Mouse (Mus musculus) heart, adult 8-10 months (tissue): ENCODE measurements around the gene Rps17. TPM values are rescaled to one million over a fixed set of nuclear protein-coding genes. Genes with fewer than 3 reads are reported as not detected.
A peak's percentile ranks its signal among the peaks of the same experiment; 100 is the strongest.

Experiments used
- DNase-seq: peaks from one replicate; pipeline ENCODE4 v3.0.0; 2022; ENCODE audit warnings: low spot score
- total RNA-seq, 4 experiments: library from RNA; stranded (reverse); gene quantifications; 2 replicates each; pipeline ENCODE4 v1.2.4; 2022

The Rps17 gene
- total RNA-seq, 4 experiments from 2014 or later = 953 to 1,046 (median 1,014) TPM

DNA sequence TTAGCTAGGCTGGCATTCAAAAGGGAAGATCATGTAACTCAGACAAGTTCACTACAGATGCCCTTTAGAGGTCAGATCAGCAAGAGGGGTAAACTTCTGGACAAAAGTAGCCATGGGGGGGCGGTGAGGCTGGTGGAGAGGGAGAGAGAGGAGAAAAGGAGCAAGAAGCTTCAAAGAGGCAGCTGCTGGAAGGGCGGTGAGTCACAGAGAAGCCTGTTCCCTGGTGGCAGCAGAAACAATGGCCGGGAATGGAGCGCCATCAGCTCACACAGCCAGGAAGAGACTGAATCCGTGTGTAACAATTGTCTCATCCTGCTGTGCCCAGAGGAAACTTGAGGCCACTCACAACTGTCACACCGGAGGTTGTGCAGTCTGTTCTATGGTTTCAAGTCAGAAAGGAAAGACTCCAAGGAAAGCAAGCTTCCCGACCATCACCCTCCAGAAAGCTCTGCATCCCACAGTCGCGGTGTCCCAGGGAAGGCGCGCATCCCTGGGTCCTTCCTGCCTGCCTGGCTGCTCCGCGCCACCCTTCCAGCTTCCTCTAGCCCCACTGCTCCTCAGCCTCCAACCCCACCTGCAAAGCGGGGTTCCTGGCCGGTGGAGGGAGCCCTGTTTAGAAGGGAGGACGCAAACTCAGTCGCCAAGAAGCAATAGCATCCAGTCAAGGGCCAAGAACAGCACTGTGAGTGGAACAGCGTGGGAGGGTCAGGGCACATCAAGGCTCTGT is 9.2 kb downstream of the Rps17 start:
- DNase-seq = peak; percentile 39

DNA sequence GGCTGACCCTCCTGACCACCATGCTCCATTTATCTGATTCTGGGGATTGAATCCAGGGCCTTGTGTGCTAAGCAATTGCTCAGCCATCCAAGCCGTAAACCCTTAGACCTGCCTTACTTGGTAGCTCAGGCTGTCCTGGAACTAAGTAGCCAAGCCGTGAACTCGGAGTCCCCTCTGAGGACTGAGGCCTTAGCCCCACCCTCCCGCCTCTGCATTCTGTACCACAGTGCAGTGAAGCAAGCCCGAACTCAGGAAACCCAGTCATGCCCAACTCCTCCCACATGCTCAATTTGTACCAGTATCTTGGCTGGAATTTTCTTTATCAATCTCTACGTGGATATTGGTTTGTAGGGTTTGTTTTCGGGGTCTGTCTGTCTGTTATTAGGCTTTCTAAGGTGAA is 13.2 kb downstream of the Rps17 start:
- DNase-seq = no peak

GRCm38 (mm10) chr7:81330767-81331166 is 14.3 kb downstream of the Rps17 start:
- DNase-seq = no peak

DNA sequence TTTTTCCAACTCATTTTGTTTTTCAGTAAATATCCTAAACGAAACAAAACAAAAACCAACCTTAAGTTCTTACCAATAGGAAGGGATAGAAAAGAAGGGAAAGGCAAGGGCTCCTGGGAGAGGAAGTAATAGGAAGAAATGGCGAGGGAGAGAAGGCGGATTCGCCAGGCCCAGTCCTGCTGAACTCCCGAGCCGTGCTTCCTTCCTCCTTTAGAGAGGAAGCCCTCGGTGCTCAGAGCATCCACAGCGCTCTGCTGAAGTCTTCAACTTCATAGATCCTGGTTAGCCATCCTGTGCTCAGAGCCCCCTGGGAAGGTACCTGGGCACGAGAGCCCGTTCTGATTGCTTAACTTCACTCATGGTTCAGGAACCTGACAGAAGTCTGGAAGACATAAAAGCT is 17.4 kb downstream of the Rps17 start:
- DNase-seq = no peak

GRCm38 (mm10) chr7:81326859-81327258 is 18.2 kb downstream of the Rps17 start:
- no peak for DNase-seq

DNA sequence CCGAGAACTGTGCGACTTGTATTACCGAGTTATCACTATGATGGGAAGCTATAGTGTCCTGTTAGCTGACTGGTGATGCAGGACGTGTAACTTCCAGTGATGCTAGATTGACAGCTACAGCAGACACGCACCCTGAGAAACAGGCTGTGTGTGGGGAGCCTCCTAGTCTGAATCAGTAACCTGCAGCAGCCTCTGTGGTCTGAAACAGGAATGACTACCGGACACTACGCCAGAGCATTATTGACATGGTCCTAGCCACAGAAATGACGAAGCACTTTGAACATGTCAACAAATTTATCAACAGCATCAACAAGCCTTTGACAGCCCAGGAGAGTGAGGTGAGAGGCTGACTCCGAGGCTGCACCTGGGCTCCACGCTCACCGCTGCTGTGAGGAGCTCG is 19.0 kb downstream of the Rps17 start:
- DNase-seq = no peak

- no peak for DNase-seq
These were observed 23.3 kb downstream of the Rps17 start for GRCm38 (mm10) chr7:81321776-81322175.

- DNase-seq = no peak
These were observed 25.3 kb downstream of the Rps17 start for GRCm38 (mm10) chr7:81319749-81320148.

GRCm38 (mm10) chr7:81315583-81315982 is 29.5 kb downstream of the Rps17 start:
- DNase-seq = no peak

- DNase-seq = no peak
These were observed 33.5 kb downstream of the Rps17 start for GRCm38 (mm10) chr7:81311581-81311980.

GRCm38 (mm10) chr7:81311130-81311529 is 33.9 kb downstream of the Rps17 start:
- DNase-seq = no peak

DNA sequence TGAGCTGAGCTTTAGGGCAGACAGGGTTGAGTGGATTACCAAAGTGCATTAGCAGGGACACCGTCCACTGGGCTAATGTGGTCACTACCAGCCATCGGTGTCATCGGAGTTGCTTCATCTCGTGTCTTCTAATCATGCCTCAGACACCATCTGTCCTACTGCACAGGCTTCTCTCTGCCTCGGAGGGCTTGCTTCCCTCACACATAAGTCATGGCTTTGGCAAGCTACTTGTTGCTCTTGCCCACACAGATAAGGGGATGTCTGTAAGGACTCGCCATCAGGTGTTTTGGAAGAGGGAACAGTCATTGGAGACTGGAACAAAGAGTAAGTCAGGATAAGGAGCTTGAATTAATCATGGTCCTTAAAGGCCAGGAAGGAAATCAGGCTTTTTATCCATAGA is 35.8 kb downstream of the Rps17 start:
- no peak for DNase-seq

GRCm38 (mm10) chr7:81307735-81308134 is 37.3 kb downstream of the Rps17 start:
- no peak for DNase-seq

DNA sequence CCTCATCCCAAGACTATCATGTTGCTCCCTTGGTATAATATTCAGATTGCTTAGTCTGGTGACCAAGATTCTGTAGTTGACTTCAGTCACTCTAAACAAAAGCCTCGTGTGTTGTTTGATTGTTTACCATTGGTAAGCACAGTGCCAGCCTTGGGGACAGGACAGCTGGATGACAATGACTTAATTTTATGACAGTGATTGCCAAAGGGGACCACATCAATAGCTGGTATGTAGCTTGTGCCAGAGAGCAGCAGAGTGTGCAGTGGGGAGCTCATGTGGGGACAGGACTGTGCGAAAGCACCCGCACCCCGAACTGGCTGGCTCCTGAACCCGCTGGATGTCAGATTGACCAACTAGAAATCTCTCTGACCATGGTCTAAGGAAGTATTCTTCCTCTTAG is 40.4 kb downstream of the Rps17 start:
- no peak for DNase-seq

DNA sequence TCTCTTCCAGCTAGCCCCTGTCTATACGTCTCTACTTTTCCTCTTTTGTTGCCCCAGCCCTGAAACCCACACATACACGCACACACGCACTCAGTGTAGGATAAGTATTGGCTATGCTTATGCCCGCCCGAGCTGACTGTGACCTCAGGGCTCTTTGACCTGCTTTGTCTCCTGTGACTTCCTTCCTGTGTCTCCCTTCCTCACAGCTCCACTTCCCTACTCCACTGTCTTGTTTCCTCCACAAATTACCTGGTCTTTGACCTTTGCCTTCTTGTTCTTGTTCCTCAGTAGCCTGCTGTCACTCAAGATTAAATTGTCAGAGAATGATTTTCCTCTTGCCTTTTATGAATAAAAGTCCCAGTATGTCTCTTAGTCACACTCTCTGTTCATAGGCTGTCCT is 41.0 kb downstream of the Rps17 start:
- no peak for DNase-seq

- DNase-seq = peak; percentile 26
These were observed 41.4 kb downstream of the Rps17 start for GRCm38 (mm10) chr7:81303682-81304081.

DNA sequence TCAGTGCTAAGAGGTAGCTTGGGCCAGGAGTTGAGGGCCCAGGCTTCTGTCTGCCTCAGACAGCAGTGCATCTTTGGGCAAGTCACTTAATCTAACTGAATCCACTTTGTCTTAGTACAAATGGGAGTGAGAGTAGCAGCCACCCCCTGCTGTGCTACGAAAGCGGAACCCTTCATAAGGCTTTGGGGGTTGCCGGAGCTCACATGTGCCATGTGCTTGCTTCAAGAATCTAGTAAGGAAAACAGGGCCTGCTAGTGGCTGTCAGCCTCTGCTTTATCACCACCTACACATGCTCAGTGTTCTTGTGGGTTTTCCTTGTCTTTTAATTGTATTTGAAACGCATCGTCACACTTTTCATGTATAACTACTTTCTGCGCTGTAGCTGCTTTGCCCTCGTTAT is 43.7 kb downstream of the Rps17 start:
- DNase-seq = no peak

- no peak for DNase-seq
These were observed 46.8 kb downstream of the Rps17 start for GRCm38 (mm10) chr7:81298206-81298605.

DNA sequence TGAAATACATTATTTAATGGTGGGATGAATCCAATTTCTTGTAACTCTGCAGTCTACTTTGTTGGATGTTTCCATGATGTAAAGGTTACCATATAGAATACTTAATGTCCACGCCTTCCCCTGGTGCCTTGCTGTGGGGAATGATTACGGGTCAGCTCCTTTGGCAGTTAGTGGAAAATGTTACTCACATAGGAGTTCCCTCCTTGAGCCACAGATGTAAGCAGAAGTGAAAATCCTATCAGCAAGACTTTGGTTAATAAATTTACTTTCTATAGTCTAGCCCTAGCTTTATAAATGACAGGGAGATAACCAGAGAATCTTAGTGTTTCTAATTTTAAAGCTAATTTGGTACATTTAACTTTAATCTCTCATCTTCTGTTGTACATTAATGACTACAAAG is 49.9 kb downstream of the Rps17 start:
- no peak for DNase-seq

Other genes starting within 250 kb of the Rps17 start
- under 1 TPM in 3 of 4 experiments, not detected in 1; 0.09 to 0.31 (median 0.16) TPM for gene Slc28a1, start 230.5 kb downstream of the Rps17 start, total RNA-seq
- 10 to 100 TPM; 13.4 to 16.0 (median 14.0) TPM for gene Pde8a, start 131.7 kb downstream of the Rps17 start, total RNA-seq
- gene Cpeb1, start 110.2 kb upstream of the Rps17 start, total RNA-seq = 10 to 100 TPM; 16.6 to 21.5 (median 20.8) TPM
- not detected for gene Ap3b2, start 148.7 kb upstream of the Rps17 start, total RNA-seq
- under 1 TPM in 1 of 4 experiments, not detected in 3; 0.80 TPM for gene BC048679, start 153.0 kb upstream of the Rps17 start, total RNA-seq
- 100 to 1,000 TPM; 349 to 382 (median 364) TPM for gene Fsd2, start 221.7 kb upstream of the Rps17 start, total RNA-seq
- 10 to 100 TPM in 1 of 4 experiments, 1 to 10 TPM in 3; 7.8 to 10.2 (median 8.4) TPM for gene Whamm, start 226.0 kb upstream of the Rps17 start, total RNA-seq